Mouse (Mus musculus): Measurements from ENCODE around the gene Ttc28. TPM values are rescaled to one million over a fixed set of nuclear protein-coding genes. Genes with fewer than 3 reads are reported as not detected.
"Not testable (repeated sequence)": the region's sequence is repeated elsewhere in the genome, so short reads cannot be mapped to it uniquely, and the experiment has no call there.

Gene Ttc28
- polyA plus RNA-seq, 1 experiment from 2014 or later = 5.8 TPM

DNA sequence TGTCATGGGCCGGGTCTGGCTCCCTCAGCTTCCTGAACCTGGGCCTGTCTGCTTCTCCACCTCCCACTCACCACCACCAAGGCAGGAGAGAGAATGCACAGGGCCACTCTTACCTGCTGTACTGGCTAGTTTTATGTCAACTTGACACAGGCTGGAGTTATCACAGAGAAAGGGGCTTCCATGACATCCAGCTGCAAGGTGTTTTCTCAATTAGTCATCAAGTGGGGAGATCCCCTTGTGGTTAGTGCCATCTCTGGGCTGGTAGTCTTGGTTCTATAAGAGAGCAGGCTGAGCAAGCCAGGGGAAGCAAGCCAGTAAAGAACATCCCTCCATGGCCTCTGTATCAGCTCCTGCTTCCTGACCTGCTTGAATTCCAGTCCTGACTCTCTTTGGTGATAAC lies 381.6 kb downstream of the Ttc28 start:
- H3K4me2 ChIP-seq (ENCODE audit: low read depth, low read length); H3K36me3 ChIP-seq (ENCODE audit: control insufficient read depth, insufficient read depth); H3K9ac ChIP-seq (ENCODE audit: low read length); H3K9me3 ChIP-seq (replicated peaks; ENCODE audit: control insufficient read depth, low read length); H3K27me3 ChIP-seq (ENCODE audit: control insufficient read depth, insufficient read depth, low read length); H3K4me3 ChIP-seq (ENCODE audit: low read length); ATAC-seq (replicated peaks; ENCODE audit: extremely low read depth, insufficient read depth, low FRiP score): not testable (repeated sequence)
- WGBS = 87% methylated on average over 1 of the region's 1 CpGs
- Histone ChIP-seq H3K4me1 (ENCODE audit: control insufficient read depth, insufficient read depth, low read length) (peaks cover 25% of the 10 kb centered on the region), H3K27ac (ENCODE audit: low read length) (peak overlapping the region; percentile 10; the same call in 1 of the 2 replicates)

DNA sequence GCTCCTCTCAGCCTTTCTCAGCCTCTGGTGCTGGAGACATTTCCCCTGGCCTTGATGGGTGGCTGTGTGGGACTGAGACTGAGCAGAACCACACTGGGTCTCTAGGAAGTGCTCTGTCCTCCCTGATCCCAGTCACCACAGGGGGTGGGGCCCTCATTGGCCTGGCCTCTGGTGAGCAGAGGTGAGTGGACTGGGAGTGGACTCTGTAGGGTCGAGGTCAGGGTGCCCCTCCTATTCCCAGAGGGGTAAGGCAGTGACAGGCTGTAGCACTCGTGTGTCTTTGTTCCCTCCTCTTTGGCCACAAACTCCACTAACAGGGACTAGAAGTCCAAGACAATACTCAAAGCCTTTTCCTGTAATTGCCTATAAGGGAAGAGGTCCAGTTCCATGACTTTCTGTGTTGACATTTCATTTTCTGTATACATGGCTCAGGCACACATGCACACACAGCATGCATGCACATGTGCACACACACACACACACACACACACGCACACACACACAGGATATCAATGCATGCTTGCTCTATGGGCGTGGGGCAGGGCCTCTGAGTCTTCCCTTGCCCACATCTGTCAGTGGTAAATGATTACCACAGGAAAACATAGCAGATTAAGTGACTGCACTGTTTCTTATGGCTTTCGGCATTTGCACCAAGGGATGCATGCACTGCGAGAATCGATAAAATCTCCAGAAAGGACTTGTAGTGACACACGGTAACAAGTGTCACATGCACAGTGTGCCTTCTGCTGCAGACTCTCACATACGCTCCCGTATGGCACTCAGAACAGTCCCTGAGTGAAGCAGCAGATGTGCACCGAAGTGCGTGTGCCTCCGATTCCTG lies 382.4 kb downstream of the Ttc28 start:
- Histone ChIP-seq H3K36me3 (ENCODE audit: control insufficient read depth, insufficient read depth) (peaks cover 8% of the 10 kb centered on the region; the same call in 1 of the 2 replicates), H3K9ac (ENCODE audit: low read length) (no peak overlapping the region), H3K4me2 (ENCODE audit: low read depth, low read length) (no peak overlapping the region), H3K9me3 (replicated peaks; ENCODE audit: control insufficient read depth, low read length) (peaks cover 7% of the 10 kb centered on the region; the same call in 1 of the 2 replicates), H3K4me1 (ENCODE audit: control insufficient read depth, insufficient read depth, low read length) (peaks cover 29% of the 10 kb centered on the region), H3K4me3 (ENCODE audit: low read length) (no peak overlapping the region), H3K27me3 (ENCODE audit: control insufficient read depth, insufficient read depth, low read length) (no peaks in the 10 kb centered on the region), H3K27ac (ENCODE audit: low read length) (peak overlapping the region; percentile 85)
- WGBS = 67% methylated on average over 13 of the region's 13 CpGs
- ATAC-seq (replicated peaks; ENCODE audit: extremely low read depth, insufficient read depth, low FRiP score) = no peak

- no peak overlapping the region for H3K4me3 ChIP-seq (ENCODE audit: low read length)
- H3K4me2 ChIP-seq (ENCODE audit: low read depth, low read length) = peak overlapping the region; percentile 29
- 28% methylated on average over 11 of the region's 11 CpGs for WGBS
- peak; percentile 46; the same call in 1 of the 2 replicates for ATAC-seq (replicated peaks; ENCODE audit: extremely low read depth, insufficient read depth, low FRiP score)
- peak overlapping the region; percentile 85 for H3K27ac ChIP-seq (ENCODE audit: low read length)
- H3K27me3 ChIP-seq (ENCODE audit: control insufficient read depth, insufficient read depth, low read length) = no peaks in the 10 kb centered on the region
- H3K9me3 ChIP-seq (replicated peaks; ENCODE audit: control insufficient read depth, low read length) = peaks cover 7% of the 10 kb centered on the region; the same call in 1 of the 2 replicates
- H3K4me1 ChIP-seq (ENCODE audit: control insufficient read depth, insufficient read depth, low read length) = peaks cover 29% of the 10 kb centered on the region
- peaks cover 8% of the 10 kb centered on the region; the same call in 1 of the 2 replicates for H3K36me3 ChIP-seq (ENCODE audit: control insufficient read depth, insufficient read depth)
- no peak overlapping the region for H3K9ac ChIP-seq (ENCODE audit: low read length)
These were observed 383.1 kb downstream of the Ttc28 start for GRCm38 (mm10) chr5:111262574-111263239.

DNA sequence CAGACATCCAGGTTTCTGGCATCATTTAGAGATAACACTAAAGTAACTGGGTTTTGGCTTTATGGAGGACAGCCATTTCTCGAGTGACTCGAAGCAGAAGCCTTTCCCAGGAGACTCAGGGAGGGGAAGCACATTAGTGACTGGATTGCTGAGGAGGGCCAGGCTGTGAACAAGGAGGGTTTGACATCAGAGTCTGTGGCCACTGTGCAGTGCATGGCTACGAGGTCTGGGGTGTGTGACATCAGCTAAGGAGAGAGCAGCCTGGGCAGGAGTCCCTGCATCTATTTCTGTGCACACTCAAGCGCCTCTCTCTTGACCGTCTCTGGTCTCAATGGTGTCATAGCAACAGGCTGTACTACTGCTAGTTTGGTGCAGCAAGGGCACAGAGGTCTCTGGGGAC lies 383.8 kb downstream of the Ttc28 start:
- Histone ChIP-seq H3K4me1 (ENCODE audit: control insufficient read depth, insufficient read depth, low read length) (peaks cover 29% of the 10 kb centered on the region), H3K27ac (ENCODE audit: low read length) (peak overlapping the region; percentile 85), H3K9me3 (replicated peaks; ENCODE audit: control insufficient read depth, low read length) (peaks cover 7% of the 10 kb centered on the region; the same call in 1 of the 2 replicates), H3K4me2 (ENCODE audit: low read depth, low read length) (peak overlapping the region; percentile 29), H3K36me3 (ENCODE audit: control insufficient read depth, insufficient read depth) (peaks cover 8% of the 10 kb centered on the region; the same call in 1 of the 2 replicates), H3K27me3 (ENCODE audit: control insufficient read depth, insufficient read depth, low read length) (no peaks in the 10 kb centered on the region), H3K4me3 (ENCODE audit: low read length) (no peak overlapping the region), H3K9ac (ENCODE audit: low read length) (no peak overlapping the region; the same call in 1 of the 2 replicates)
- ATAC-seq (replicated peaks; ENCODE audit: extremely low read depth, insufficient read depth, low FRiP score) = peak; percentile 38; the same call in 1 of the 2 replicates
- 8% methylated on average over 5 of the region's 5 CpGs for WGBS

GRCm38 (mm10) chr5:111264488-111264887 lies 384.9 kb downstream of the Ttc28 start:
- 81% methylated on average over 7 of the region's 7 CpGs for WGBS
- Histone ChIP-seq H3K27me3 (ENCODE audit: control insufficient read depth, insufficient read depth, low read length) (no peaks in the 10 kb centered on the region), H3K4me3 (ENCODE audit: low read length) (no peak overlapping the region), H3K27ac (ENCODE audit: low read length) (no peak overlapping the region), H3K36me3 (ENCODE audit: control insufficient read depth, insufficient read depth) (peaks cover 8% of the 10 kb centered on the region; the same call in 1 of the 2 replicates), H3K4me1 (ENCODE audit: control insufficient read depth, insufficient read depth, low read length) (peaks cover 33% of the 10 kb centered on the region), H3K4me2 (ENCODE audit: low read depth, low read length) (no peak overlapping the region), H3K9me3 (replicated peaks; ENCODE audit: control insufficient read depth, low read length) (peaks cover 7% of the 10 kb centered on the region; the same call in 1 of the 2 replicates), H3K9ac (ENCODE audit: low read length) (no peak overlapping the region)
- no peak for ATAC-seq (replicated peaks; ENCODE audit: extremely low read depth, insufficient read depth, low FRiP score)

- Histone ChIP-seq H3K4me2 (ENCODE audit: low read depth, low read length) (no peak overlapping the region), H3K27me3 (ENCODE audit: control insufficient read depth, insufficient read depth, low read length) (no peaks in the 10 kb centered on the region), H3K27ac (ENCODE audit: low read length) (peak overlapping the region; percentile 78), H3K9me3 (replicated peaks; ENCODE audit: control insufficient read depth, low read length) (peaks cover 7% of the 10 kb centered on the region; the same call in 1 of the 2 replicates), H3K36me3 (ENCODE audit: control insufficient read depth, insufficient read depth) (peaks cover 8% of the 10 kb centered on the region; the same call in 1 of the 2 replicates), H3K4me3 (ENCODE audit: low read length) (no peak overlapping the region), H3K4me1 (ENCODE audit: control insufficient read depth, insufficient read depth, low read length) (peaks cover 34% of the 10 kb centered on the region), H3K9ac (ENCODE audit: low read length) (no peak overlapping the region)
- no peak for ATAC-seq (replicated peaks; ENCODE audit: extremely low read depth, insufficient read depth, low FRiP score)
- WGBS = 85% methylated on average over 5 of the region's 5 CpGs
These were observed 387.1 kb downstream of the Ttc28 start for GRCm38 (mm10) chr5:111266658-111267057.

- WGBS = 57% methylated on average over 3 of the region's 3 CpGs
- H3K27me3 ChIP-seq (ENCODE audit: control insufficient read depth, insufficient read depth, low read length) = no peaks in the 10 kb centered on the region
- H3K4me2 ChIP-seq (ENCODE audit: low read depth, low read length) = no peak overlapping the region
- peak; percentile 38; the same call in 1 of the 2 replicates for ATAC-seq (replicated peaks; ENCODE audit: extremely low read depth, insufficient read depth, low FRiP score)
- peaks cover 8% of the 10 kb centered on the region; the same call in 1 of the 2 replicates for H3K36me3 ChIP-seq (ENCODE audit: control insufficient read depth, insufficient read depth)
- peaks cover 32% of the 10 kb centered on the region for H3K4me1 ChIP-seq (ENCODE audit: control insufficient read depth, insufficient read depth, low read length)
- peaks cover 7% of the 10 kb centered on the region; the same call in 1 of the 2 replicates for H3K9me3 ChIP-seq (replicated peaks; ENCODE audit: control insufficient read depth, low read length)
- H3K27ac ChIP-seq (ENCODE audit: low read length) = peak overlapping the region; percentile 78
- no peak overlapping the region for H3K9ac ChIP-seq (ENCODE audit: low read length)
- no peak overlapping the region for H3K4me3 ChIP-seq (ENCODE audit: low read length)
These were observed 387.5 kb downstream of the Ttc28 start for GRCm38 (mm10) chr5:111267100-111267499.

DNA sequence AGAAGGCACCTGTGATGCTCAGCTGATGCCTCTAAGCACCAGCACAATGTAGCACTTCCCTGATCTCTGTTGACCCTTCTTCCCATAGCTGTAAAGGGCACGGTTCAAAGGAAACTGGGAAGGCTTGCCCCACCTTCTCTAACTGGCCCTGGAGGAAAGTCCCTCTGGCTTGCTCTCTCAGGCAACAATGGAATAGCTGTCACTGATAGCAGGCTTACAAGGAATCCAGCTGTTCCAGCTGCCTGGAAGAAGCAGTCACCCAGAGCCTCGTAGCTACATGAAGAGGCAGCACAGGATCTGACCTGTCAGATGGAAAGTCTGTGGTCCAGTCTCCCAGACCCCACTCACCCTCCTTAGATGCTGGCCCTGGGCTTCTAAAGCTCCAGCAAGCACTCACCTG lies 389.2 kb downstream of the Ttc28 start:
- peaks cover 8% of the 10 kb centered on the region; the same call in 1 of the 2 replicates for H3K36me3 ChIP-seq (ENCODE audit: control insufficient read depth, insufficient read depth)
- H3K4me2 ChIP-seq (ENCODE audit: low read depth, low read length) = no peak overlapping the region
- H3K9ac ChIP-seq (ENCODE audit: low read length) = no peak overlapping the region
- peak overlapping the region; percentile 11; the same call in 1 of the 2 replicates for H3K27ac ChIP-seq (ENCODE audit: low read length)
- no peak for ATAC-seq (replicated peaks; ENCODE audit: extremely low read depth, insufficient read depth, low FRiP score)
- WGBS = 44% methylated on average over 2 of the region's 2 CpGs
- peaks cover 15% of the 10 kb centered on the region for H3K4me1 ChIP-seq (ENCODE audit: control insufficient read depth, insufficient read depth, low read length)
- peaks cover 7% of the 10 kb centered on the region; the same call in 1 of the 2 replicates for H3K9me3 ChIP-seq (replicated peaks; ENCODE audit: control insufficient read depth, low read length)
- no peaks in the 10 kb centered on the region for H3K27me3 ChIP-seq (ENCODE audit: control insufficient read depth, insufficient read depth, low read length)
- H3K4me3 ChIP-seq (ENCODE audit: low read length) = no peak overlapping the region
